Mouse (Mus musculus) right cerebral cortex, postnatal 10 days (tissue): Measurements from ENCODE around the gene Atp13a2.

Source experiments
- DNase-seq, 2 experiments: peaks; one replicate each; pipeline ENCODE4 v3.0.0; 2021; ENCODE audit warnings: low spot score in 2 of 2

Atp13a2 gene

GRCm38 (mm10) chr4:140961467-140962206 is 25.0 kb upstream of the Atp13a2 start:
- DNase-seq, result peak in 1 of 2 experiments; percentile 62

GRCm38 (mm10) chr4:140962207-140962909 is 24.3 kb upstream of the Atp13a2 start:
- DNase-seq, result no peak

- DNase-seq, result peak in 1 of 2 experiments; percentile 71
Measured at GRCm38 (mm10) chr4:140962950-140963349, 23.7 kb upstream of the Atp13a2 start.

- DNase-seq, result no peak
Measured at GRCm38 (mm10) chr4:140963941-140964597, 22.6 kb upstream of the Atp13a2 start.

- DNase-seq, result peak; percentile 82 to 85
Measured at GRCm38 (mm10) chr4:140964620-140965019, 22.1 kb upstream of the Atp13a2 start.

- DNase-seq, result no peak
Measured at GRCm38 (mm10) chr4:140967386-140968159, 19.1 kb upstream of the Atp13a2 start.

- DNase-seq, result no peak
Measured at GRCm38 (mm10) chr4:140971691-140972090, 15.0 kb upstream of the Atp13a2 start.

- DNase-seq, result no peak
Measured at GRCm38 (mm10) chr4:140974408-140974807, 12.3 kb upstream of the Atp13a2 start.

GRCm38 (mm10) chr4:140975356-140975755 is 11.3 kb upstream of the Atp13a2 start:
- DNase-seq, result no peak

- DNase-seq, result no peak
Measured at GRCm38 (mm10) chr4:140977278-140977677, 9.4 kb upstream of the Atp13a2 start.

- no peak for DNase-seq
Measured at GRCm38 (mm10) chr4:140977886-140978692, 8.6 kb upstream of the Atp13a2 start.

GRCm38 (mm10) chr4:140981605-140982004 is 5.1 kb upstream of the Atp13a2 start:
- DNase-seq, result no peak

- no peak for DNase-seq
Measured at GRCm38 (mm10) chr4:140982808-140983207, 3.9 kb upstream of the Atp13a2 start.

GRCm38 (mm10) chr4:140983442-140983841 is 3.2 kb upstream of the Atp13a2 start:
- peak; percentile 68 to 76 for DNase-seq

- DNase-seq, result no peak
Measured at GRCm38 (mm10) chr4:140984544-140984943, 2.1 kb upstream of the Atp13a2 start.

GRCm38 (mm10) chr4:140986024-140986710 is 506 bp upstream of the Atp13a2 start:
- DNase-seq, result no peak

GRCm38 (mm10) chr4:140987476-140987875 is 803 bp downstream of the Atp13a2 start:
- DNase-seq, result no peak

- DNase-seq, result no peak
Measured at GRCm38 (mm10) chr4:140988706-140989290, 2.1 kb downstream of the Atp13a2 start.

GRCm38 (mm10) chr4:140989447-140989846 is 2.8 kb downstream of the Atp13a2 start:
- no peak for DNase-seq

- DNase-seq, result no peak
Measured at GRCm38 (mm10) chr4:140992215-140992614, 5.5 kb downstream of the Atp13a2 start.
